Mouse (Mus musculus) MEL (cell line): Measurements from ENCODE around the gene Ogfr. TPM values are rescaled to one million over a fixed set of nuclear protein-coding genes. Genes with fewer than 3 reads are reported as not detected.

ENCODE experiments used
- DNase-seq: peaks from one replicate; pipeline ENCODE4 v3.0.0; 2011; ENCODE audit warnings: low read depth, low spot score
- H3K27ac ChIP-seq: 2 replicates; pipeline ENCODE4 v1.5.1; 2012; ENCODE audit warnings: low read depth, mild to moderate bottlenecking, control low read depth, low read length, moderate library complexity; ENCODE audit not compliant: control insufficient read depth
- H3K27me3 ChIP-seq, 2 experiments: fragments of 150-350 bp in 1 of 2; sonication (generic) in 1 of 2; 2 replicates each; pipeline ENCODE4 v1.6.1; 2012; ENCODE audit warnings: low read length in 2 of 2, mild to moderate bottlenecking in 2 of 2, improper control_type of control experiment in 1 of 2, moderate library complexity in 1 of 2; ENCODE audit not compliant: insufficient read depth in 2 of 2, control insufficient read depth in 1 of 2
- H3K36me3 ChIP-seq, 2 experiments: 2 replicates each; pipeline ENCODE4 v1.6.1; 2012 to 2014; ENCODE audit warnings: low read length in 2 of 2, improper control_type of control experiment in 1 of 2, inconsistent platforms in 1 of 2, mild to moderate bottlenecking in 1 of 2; ENCODE audit not compliant: insufficient read depth in 2 of 2, control insufficient read depth in 1 of 2
- H3K4me1 ChIP-seq, 2 experiments: fragments of 150-350 bp in 1 of 2; sonication (generic) in 1 of 2; 2 replicates each; pipeline ENCODE4 v1.6.1; 2012; ENCODE audit warnings: low read length in 2 of 2, improper control_type of control experiment in 1 of 2, mild to moderate bottlenecking in 1 of 2; ENCODE audit not compliant: insufficient read depth in 2 of 2, control insufficient read depth in 1 of 2
- H3K4me3 ChIP-seq, 2 experiments: fragments of 150-350 bp in 1 of 2; sonication (generic) in 1 of 2; 2 replicates each; pipeline ENCODE4 v1.5.1; 2012; ENCODE audit warnings: low read depth in 2 of 2, low read length in 2 of 2, mild to moderate bottlenecking in 2 of 2, moderate library complexity in 2 of 2, control low read depth in 1 of 2, improper control_type of control experiment in 1 of 2; ENCODE audit not compliant: control insufficient read depth in 1 of 2, insufficient read depth in 1 of 2
- H3K79me2 ChIP-seq: 2 replicates; pipeline ENCODE4 v1.6.1; 2012; ENCODE audit warnings: mild to moderate bottlenecking, low read length, moderate library complexity; ENCODE audit not compliant: control insufficient read depth, poor library complexity, insufficient read depth
- H3K9ac ChIP-seq: 2 replicates; pipeline ENCODE4 v1.6.1; 2012; ENCODE audit warnings: low read depth, mild to moderate bottlenecking, control low read depth, low read length, moderate library complexity; ENCODE audit not compliant: control insufficient read depth, poor library complexity, severe bottlenecking
- H3K9me3 ChIP-seq: fragments of 150-350 bp; sonication (generic); replicated peaks from 2 replicates; pipeline ENCODE4 v1.6.1; 2012; ENCODE audit warnings: mild to moderate bottlenecking, low read length, improper control_type of control experiment, moderate library complexity; ENCODE audit not compliant: insufficient read depth
- CHD1 ChIP-seq: IDR thresholded peaks from 2 replicates; pipeline ENCODE4 v1.6.1; 2012; ENCODE audit warnings: low read depth, mild to moderate bottlenecking, inconsistent platforms, low read length, improper control_type of control experiment
- CTCF ChIP-seq, 3 experiments: IDR thresholded peaks in 2 of 3; conservative IDR thresholded peaks in 1 of 3; 2 replicates each; pipeline ENCODE4 v1.5.1; 2011 to 2012; ENCODE audit warnings: low read length in 3 of 3, low read depth in 2 of 3, mild to moderate bottlenecking in 2 of 3, improper control_type of control experiment in 1 of 3, inconsistent platforms in 1 of 3, mixed read lengths in 1 of 3, moderate library complexity in 1 of 3; ENCODE audit not compliant: control insufficient read depth in 1 of 3, insufficient read depth in 1 of 3, poor library complexity in 1 of 3, severe bottlenecking in 1 of 3
- ELF1 ChIP-seq: IDR thresholded peaks from 2 replicates; pipeline ENCODE4 v1.6.1; 2014; ENCODE audit warnings: low read depth, mild to moderate bottlenecking, inconsistent platforms, low read length, improper control_type of control experiment, moderate library complexity
- ETS1 ChIP-seq: IDR thresholded peaks from 2 replicates; pipeline ENCODE4 v1.6.1; 2012; ENCODE audit warnings: low read depth, mild to moderate bottlenecking, inconsistent platforms, low read length, improper control_type of control experiment, moderate library complexity
- HCFC1 ChIP-seq: IDR thresholded peaks from 2 replicates; pipeline ENCODE4 v1.6.1; 2012; ENCODE audit warnings: low read depth, mild to moderate bottlenecking, inconsistent platforms, low read length, improper control_type of control experiment, moderate library complexity
- JUND ChIP-seq: IDR thresholded peaks from 2 replicates; pipeline ENCODE4 v1.6.1; 2011; ENCODE audit warnings: low read depth, mild to moderate bottlenecking, improper control_type of control experiment, low read length
- MAFK ChIP-seq: IDR thresholded peaks from 2 replicates; pipeline ENCODE4 v1.6.1; 2011; ENCODE audit warnings: low read depth, mild to moderate bottlenecking, low read length, improper control_type of control experiment, borderline replicate concordance
- MAZ ChIP-seq: IDR thresholded peaks from 2 replicates; pipeline ENCODE4 v1.6.1; 2012; ENCODE audit warnings: low read depth, mild to moderate bottlenecking, inconsistent platforms, low read length, improper control_type of control experiment
- MYB ChIP-seq: IDR thresholded peaks from 2 replicates; pipeline ENCODE4 v1.6.1; 2011; ENCODE audit warnings: mild to moderate bottlenecking, low read depth, low read length, improper control_type of control experiment
- MYC ChIP-seq: IDR thresholded peaks from 2 replicates; pipeline ENCODE4 v1.6.1; 2011; ENCODE audit warnings: low read depth, mild to moderate bottlenecking, low read length, improper control_type of control experiment, moderate library complexity
- NELFE ChIP-seq: IDR thresholded peaks from 2 replicates; pipeline ENCODE4 v1.6.1; 2011; ENCODE audit warnings: low read depth, low read length, improper control_type of control experiment
- NRF1 ChIP-seq: IDR thresholded peaks from 2 replicates; pipeline ENCODE4 v1.6.1; 2014; ENCODE audit warnings: low read depth, mild to moderate bottlenecking, inconsistent platforms, low read length, improper control_type of control experiment, moderate library complexity; ENCODE audit not compliant: poor library complexity, insufficient read depth, severe bottlenecking
- POLR2AphosphoS2 ChIP-seq: IDR thresholded peaks from 2 replicates; pipeline ENCODE4 v1.6.1; 2011; ENCODE audit warnings: low read length, improper control_type of control experiment
- RAD21 ChIP-seq: IDR thresholded peaks from 2 replicates; pipeline ENCODE4 v1.6.1; 2011; ENCODE audit warnings: mild to moderate bottlenecking, low read depth, low read length, improper control_type of control experiment
- SIN3A ChIP-seq: IDR thresholded peaks from 2 replicates; pipeline ENCODE4 v1.6.1; 2012; ENCODE audit warnings: low read length, improper control_type of control experiment, inconsistent platforms
- SMC3 ChIP-seq: IDR thresholded peaks from 2 replicates; pipeline ENCODE4 v1.6.1; 2011; ENCODE audit warnings: low read depth, low read length, improper control_type of control experiment
- TAL1 ChIP-seq: IDR thresholded peaks from 2 replicates; pipeline ENCODE4 v1.6.1; 2012; ENCODE audit warnings: mild to moderate bottlenecking, inconsistent platforms, low read length, moderate library complexity, mixed read lengths
- TBP ChIP-seq: IDR thresholded peaks from 2 replicates; pipeline ENCODE4 v1.8.0; 2011; ENCODE audit warnings: low read depth, low read length, improper control_type of control experiment
- USF1 ChIP-seq: IDR thresholded peaks from 2 replicates; pipeline ENCODE4 v1.6.1; 2014; ENCODE audit warnings: low read depth, mild to moderate bottlenecking, inconsistent platforms, low read length, improper control_type of control experiment, moderate library complexity
- USF2 ChIP-seq, 2 experiments: IDR thresholded peaks; 2 replicates each; pipeline ENCODE4 v1.6.1; 2011 to 2012; ENCODE audit warnings: improper control_type of control experiment in 2 of 2, low read length in 2 of 2, borderline replicate concordance in 1 of 2, inconsistent platforms in 1 of 2, low read depth in 1 of 2, mild to moderate bottlenecking in 1 of 2; ENCODE audit not compliant: insufficient read depth in 1 of 2
- ZC3H11A ChIP-seq: IDR thresholded peaks from 2 replicates; pipeline ENCODE4 v1.6.1; 2012; ENCODE audit warnings: low read depth, mild to moderate bottlenecking, inconsistent platforms, low read length, improper control_type of control experiment
- ZNF384 ChIP-seq: IDR thresholded peaks from 2 replicates; pipeline ENCODE4 v1.6.1; 2012; ENCODE audit warnings: low read depth, mild to moderate bottlenecking, inconsistent platforms, low read length, improper control_type of control experiment
- polyA plus RNA-seq, 2 experiments: library from polyadenylated mRNA; stranded (reverse) in 1 of 2; unstranded in 1 of 2; fragments of >175 nt in 1 of 2; fragments of >200 nt in 1 of 2; gene quantifications; 2 replicates each; pipeline versions ENCODE4 v1.2.1 to v1.2.4; 2012; ENCODE audit warnings: low replicate concordance in 2 of 2, low read depth in 1 of 2; ENCODE audit not compliant: insufficient read length in 2 of 2, insufficient read depth in 1 of 2, missing spikeins in 1 of 2
- total RNA-seq: library from RNA; depleted of rRNA; stranded (reverse); fragments of 300-350 nt; gene quantifications from 2 replicates; pipeline ENCODE4 v1.2.3, GENCODE M21; 2012

Gene Ogfr
- total and polyA plus RNA-seq, 3 experiments, result 38.6 to 44.7 TPM; not detected in 1

- TF ChIP-seq MAZ, result no peak
- TF ChIP-seq ZC3H11A, result peak; percentile 44
- no peak for TF ChIP-seq USF1
- TF ChIP-seq RAD21, result peak; percentile 86
- no peak for TF ChIP-seq MAFK
- TF ChIP-seq CHD1, result no peak
- TF ChIP-seq CTCF (IDR thresholded peaks at IDR 0.05 in 2 of 3, conservative IDR thresholded peaks at IDR 0.05 in 1 of 3; ENCODE audit: control insufficient read depth in 1 of 3, insufficient read depth in 1 of 3, low read depth in 2 of 3, low read length in 3 of 3, poor library complexity in 1 of 3, severe bottlenecking in 1 of 3), result peak; percentile 84 to 93 (median 89)
- peak; percentile 64 for TF ChIP-seq SMC3
- DNase-seq, result peak; percentile 74
- Histone ChIP-seq H3K27ac (no peak overlapping the region), H3K4me3 (no peak overlapping the region), H3K79me2 (peaks cover 10% of the 10 kb centered on the region), H3K4me1 (peaks cover 5 to 19% of the 10 kb centered on the region in 2 experiments), H3K27me3 (peaks cover 0 to 1% of the 10 kb centered on the region in 2 experiments; a peak in 3 of 4 replicates), H3K9me3 (no peaks in the 10 kb centered on the region), H3K36me3 (peaks cover 0 to 19% of the 10 kb centered on the region in 2 experiments; a peak in 2 of 4 replicates), H3K9ac (no peak overlapping the region)
Measured at GRCm38 (mm10) chr2:180578686-180579085, 10.4 kb upstream of the Ogfr start.

- no peak for TF ChIP-seq ZC3H11A
- peak; percentile 30; the same call in 1 of the 2 replicates for TF ChIP-seq MYC
- peak; percentile 89 for TF ChIP-seq ETS1
- TF ChIP-seq HCFC1, result peak; percentile 48; the same call in 1 of the 2 replicates
- no peak for TF ChIP-seq NELFE
- TF ChIP-seq SIN3A, result peak; percentile 58
- TF ChIP-seq CHD1, result no peak
- peaks cover 5 to 22% of the 10 kb centered on the region in 2 experiments for H3K4me1 ChIP-seq
- H3K79me2 ChIP-seq, result peaks cover 14% of the 10 kb centered on the region
- no peaks in the 10 kb centered on the region for H3K9me3 ChIP-seq
- peak; percentile 64 for DNase-seq
- H3K36me3 ChIP-seq, result peaks cover 0 to 20% of the 10 kb centered on the region in 2 experiments; a peak in 3 of 4 replicates
- H3K27me3 ChIP-seq, result no peaks in the 10 kb centered on the region
- H3K4me3 ChIP-seq, result peak within 1 kb of the TSS; percentile 4 to 28; a peak in 1 of 4 replicates
- peak within 1 kb of the TSS; percentile 38 for H3K27ac ChIP-seq
- peak within 1 kb of the TSS; percentile 50 for H3K9ac ChIP-seq
Measured at GRCm38 (mm10) chr2:180581002-180581401, 8.0 kb upstream of the Ogfr start, which contains the start of gene Mrgbp. Mrgbp (plus strand) TSS chr2:180581304.

DNA sequence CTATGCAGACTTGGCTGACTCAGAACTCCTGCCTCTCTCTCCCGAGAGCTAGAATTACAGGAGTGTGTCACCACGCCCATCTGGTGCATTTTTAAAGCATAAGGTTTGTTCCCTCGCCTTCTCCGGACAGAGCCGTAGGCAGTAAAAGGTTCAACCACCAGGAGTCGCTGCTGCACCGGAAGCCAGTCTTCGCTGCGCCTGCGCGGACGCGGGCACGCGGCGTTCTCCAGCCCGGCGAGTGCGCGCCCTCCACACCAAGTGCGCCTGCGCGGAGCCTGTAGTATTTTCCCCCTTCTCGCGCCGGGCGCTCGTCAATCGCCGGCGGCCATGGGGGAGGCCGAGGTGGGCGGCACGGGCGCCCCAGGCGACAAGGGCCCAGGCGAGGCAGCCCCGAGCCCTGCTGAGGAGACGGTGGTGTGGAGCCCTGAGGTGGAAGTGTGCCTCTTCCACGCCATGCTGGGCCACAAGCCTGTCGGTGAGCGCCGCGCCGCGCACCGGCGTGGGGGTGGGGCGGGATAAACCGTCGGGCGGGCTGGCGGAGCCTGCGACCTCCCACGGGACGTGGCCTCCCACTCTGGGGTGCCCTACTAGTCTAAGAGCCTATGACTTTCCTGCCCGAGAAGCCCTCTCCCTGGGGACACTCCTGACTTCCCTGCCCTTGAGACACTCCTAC lies 6.4 kb upstream of the Ogfr start:
- H3K36me3 ChIP-seq, result peaks cover 0 to 20% of the 10 kb centered on the region in 2 experiments; a peak in 3 of 4 replicates
- H3K27me3 ChIP-seq, result no peaks in the 10 kb centered on the region
- H3K4me3 ChIP-seq, result peak overlapping the region; percentile 63 to 84
- peak overlapping the region; percentile 96 for H3K9ac ChIP-seq
- peaks cover 5 to 22% of the 10 kb centered on the region in 2 experiments for H3K4me1 ChIP-seq
- peak; percentile 95 for DNase-seq
- no peaks in the 10 kb centered on the region for H3K9me3 ChIP-seq
- H3K79me2 ChIP-seq, result peaks cover 14% of the 10 kb centered on the region
- H3K27ac ChIP-seq, result peak overlapping the region; percentile 54
- no peak for TF ChIP-seq MYB
- peak; percentile 80 for TF ChIP-seq HCFC1
- peak; percentile 96 for TF ChIP-seq NRF1
- TF ChIP-seq POLR2AphosphoS2, result peak; percentile 83
- peak; percentile 91 for TF ChIP-seq TBP
- TF ChIP-seq CTCF (IDR thresholded peaks at IDR 0.05 in 2 of 3, conservative IDR thresholded peaks at IDR 0.05 in 1 of 3; ENCODE audit: control insufficient read depth in 1 of 3, insufficient read depth in 1 of 3, low read depth in 2 of 3, low read length in 3 of 3, poor library complexity in 1 of 3, severe bottlenecking in 1 of 3), result peak; percentile 90 to 95 (median 95)
- TF ChIP-seq USF2 (IDR thresholded peaks at IDR 0.05; ENCODE audit: borderline replicate concordance in 1 of 2, insufficient read depth in 1 of 2, low read depth in 1 of 2, low read length in 2 of 2), result no peak
- no peak for TF ChIP-seq CHD1
- TF ChIP-seq MAZ, result no peak
- TF ChIP-seq JUND, result no peak
- peak; percentile 79; the same call in 1 of the 2 replicates for TF ChIP-seq MYC
- TF ChIP-seq NELFE, result peak; percentile 93
- no peak for TF ChIP-seq ZNF384
- no peak for TF ChIP-seq TAL1
- TF ChIP-seq ELF1, result peak; percentile 87
